Mouse (Mus musculus) heart, adult 11 months (tissue): ENCODE measurements at regions not wholly inside any gene's neighbourhood (a gene's known extent, or its start where the extent isn't known, plus 50 kb on each side); places are given as distances from the start of the nearest gene placed in this dataset.

Experiments used
- DNase-seq: peaks from one replicate; pipeline ENCODE4 v3.0.0; 2022

DNA sequence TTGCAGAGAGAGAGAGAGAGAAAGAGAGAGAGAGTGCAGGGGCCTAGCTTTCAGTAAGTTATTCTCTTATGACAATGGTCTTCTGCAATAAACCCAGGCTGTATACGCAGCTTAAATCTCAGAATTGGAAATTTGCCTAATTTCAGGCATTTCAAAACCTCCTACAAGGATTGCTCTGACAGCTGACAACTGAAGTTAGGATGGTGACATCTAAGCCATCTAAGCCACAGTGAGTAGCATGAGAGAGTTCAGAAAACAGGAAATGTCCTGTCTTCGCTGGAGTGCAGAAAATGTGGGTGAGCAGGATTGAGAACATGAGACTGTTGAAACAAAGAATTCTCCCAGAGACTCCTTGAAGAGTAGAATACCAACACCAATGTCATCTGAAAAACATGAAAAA is 56.8 kb downstream of the Fam110c start:
- peak; percentile 84 for DNase-seq

DNA sequence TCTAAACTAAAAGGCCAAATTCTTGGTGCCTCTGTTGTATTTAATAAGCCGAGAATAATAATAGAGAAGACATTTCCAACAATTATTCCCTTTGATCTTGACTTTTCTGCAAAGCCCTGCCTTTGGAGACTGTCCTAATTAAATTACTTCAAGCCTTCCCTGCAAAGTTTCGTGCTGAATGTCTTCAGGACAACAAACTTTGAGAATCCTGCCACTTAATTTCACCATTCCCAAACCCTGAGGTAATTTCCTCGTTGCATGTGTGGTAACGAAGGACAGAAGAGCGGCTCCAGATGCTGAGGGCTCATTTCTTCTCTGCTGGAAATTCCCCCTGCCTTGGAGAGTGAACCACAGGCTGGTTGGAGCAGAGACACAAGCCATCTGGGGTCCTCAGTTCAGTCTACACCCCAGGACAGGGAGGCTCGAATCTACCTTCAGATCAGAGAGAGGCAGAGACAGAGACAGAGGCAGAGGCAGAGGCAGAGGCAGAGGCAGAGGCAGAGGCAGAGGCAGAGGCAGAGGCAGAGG is 60.9 kb downstream of the Fam110c start:
- DNase-seq: peak; percentile 92

DNA sequence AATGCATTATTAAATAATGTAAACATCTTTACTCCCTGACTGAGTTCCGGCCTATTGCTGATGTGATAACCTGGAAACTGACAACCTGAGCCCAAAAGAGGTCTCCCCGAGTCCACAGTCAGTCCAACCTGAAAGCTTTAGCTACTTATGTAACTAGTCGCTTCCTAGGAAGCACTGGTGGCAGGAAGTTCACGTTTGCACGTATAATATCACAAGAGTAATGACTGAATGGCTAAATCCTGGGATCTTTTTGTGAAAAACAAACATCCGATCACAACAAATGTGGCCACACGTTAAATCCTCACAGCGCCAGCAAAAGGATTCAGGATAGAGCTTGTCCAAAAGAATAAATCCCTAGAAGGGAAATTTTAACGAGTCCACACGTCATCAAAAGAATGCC is 62.7 kb downstream of the Fam110c start:
- DNase-seq: peak; percentile 68

DNA sequence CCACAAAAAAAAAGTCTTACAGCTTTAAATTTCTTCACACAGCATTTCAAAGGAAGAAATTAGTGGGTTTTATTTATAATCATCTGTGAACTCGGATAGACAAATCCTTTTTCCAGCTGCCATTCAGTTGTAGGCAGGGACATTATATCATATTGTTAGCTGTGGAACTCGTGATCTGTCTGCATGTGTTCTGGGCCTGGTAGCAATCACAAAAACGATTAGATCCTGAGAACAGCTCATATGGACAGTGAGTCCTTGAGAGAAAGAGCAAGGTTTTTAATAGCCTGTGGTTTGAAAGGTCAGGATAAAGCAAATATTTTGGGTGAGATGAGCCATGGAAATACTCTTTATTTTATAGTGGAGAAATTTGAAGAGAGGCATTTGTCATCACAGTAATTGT is 63.2 kb downstream of the Fam110c start:
- peak; percentile 59 for DNase-seq

DNA sequence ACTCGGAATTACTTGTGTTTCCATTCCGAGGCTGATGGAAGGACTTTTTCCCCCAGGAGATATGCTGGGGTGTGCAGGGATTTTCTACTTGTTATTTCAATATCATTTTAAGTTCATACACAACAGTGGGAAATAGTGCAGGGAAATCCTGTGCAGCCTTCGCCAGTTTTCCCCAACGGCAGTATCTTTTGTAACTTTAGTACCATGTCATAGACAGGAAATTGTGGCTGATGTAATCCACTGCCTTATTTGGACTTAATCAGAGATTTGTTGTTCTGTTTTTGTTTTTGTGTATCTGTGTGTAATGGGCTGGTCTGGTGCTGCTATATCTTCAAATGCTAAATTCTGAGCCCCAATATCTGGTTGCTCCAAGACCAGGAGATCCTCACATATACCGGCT is 63.8 kb downstream of the Fam110c start:
- peak; percentile 91 for DNase-seq

DNA sequence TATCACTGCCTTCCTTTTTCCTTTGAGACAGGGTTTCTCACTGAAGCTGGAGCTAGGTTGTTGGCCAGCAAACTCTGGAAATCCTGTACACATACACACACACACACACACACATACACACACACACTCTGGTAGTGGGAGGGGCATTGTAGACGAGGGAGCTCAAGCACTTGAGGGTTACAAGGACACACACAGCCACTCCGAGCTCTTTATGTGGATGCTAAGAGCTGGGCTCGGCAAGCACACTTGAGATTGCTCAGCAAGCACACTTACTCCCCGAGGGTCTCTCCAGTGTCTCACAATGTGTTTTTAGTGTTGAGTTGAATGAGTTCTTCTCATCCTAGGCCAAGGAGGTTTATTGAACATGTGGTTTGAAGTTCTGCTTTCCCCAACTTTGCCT is 66.2 kb downstream of the Fam110c start:
- DNase-seq: peak; percentile 89

DNA sequence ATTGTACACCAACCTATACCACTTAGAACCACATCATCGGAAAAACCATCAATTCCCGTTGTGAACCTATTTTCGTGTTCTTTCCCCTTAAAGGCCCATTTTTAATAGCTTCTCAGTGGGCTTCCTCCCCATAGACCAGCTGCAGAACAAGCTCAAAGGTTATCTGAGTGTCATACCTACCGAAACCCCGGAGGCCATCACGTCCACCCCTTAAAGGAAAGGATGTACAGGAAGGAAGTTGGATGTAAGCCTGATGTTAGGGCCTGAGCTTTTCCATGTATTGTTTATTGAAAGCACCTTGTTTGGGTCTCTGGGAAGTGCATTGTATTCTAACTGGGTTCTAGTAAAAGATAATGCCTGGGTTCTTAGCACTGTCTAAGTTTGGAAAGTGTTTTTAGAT is 69.6 kb downstream of the Fam110c start:
- DNase-seq: peak; percentile 97

DNA sequence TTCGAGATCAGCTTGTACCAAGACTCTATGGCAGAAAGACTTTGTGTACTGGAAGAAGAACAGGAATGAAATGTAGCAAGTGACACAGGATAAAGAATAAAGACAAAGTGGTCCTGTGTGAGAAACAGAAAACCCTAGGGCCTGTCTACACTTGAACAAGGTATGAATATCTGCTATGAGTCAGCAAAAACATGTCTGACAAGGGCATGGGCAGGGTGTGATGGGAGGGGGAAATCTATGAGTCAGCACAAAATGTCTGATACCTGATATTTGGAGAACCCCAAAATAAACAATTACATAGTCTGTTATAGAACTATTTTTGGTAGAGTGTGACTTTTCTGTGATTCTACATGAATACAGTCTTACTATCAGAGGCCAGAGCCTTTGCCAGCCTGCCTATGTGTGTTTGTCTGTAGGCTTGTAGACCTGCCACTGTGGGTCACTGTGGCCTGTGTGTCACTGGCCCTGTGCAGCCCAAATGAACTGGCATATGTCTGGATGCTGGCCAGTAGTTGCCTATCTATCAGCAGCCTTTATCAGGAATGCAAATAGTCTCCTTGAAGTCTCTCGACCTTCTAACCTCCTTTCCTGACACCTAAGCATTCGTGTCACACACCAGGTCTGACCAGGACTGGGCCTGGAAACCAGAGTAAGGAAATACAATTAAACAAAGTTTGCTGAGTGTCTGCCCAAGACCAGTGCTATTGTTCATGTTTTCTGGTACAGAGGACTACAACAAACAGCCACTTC is 71.5 kb downstream of the Fam110c start:
- peak; percentile 95 for DNase-seq

DNA sequence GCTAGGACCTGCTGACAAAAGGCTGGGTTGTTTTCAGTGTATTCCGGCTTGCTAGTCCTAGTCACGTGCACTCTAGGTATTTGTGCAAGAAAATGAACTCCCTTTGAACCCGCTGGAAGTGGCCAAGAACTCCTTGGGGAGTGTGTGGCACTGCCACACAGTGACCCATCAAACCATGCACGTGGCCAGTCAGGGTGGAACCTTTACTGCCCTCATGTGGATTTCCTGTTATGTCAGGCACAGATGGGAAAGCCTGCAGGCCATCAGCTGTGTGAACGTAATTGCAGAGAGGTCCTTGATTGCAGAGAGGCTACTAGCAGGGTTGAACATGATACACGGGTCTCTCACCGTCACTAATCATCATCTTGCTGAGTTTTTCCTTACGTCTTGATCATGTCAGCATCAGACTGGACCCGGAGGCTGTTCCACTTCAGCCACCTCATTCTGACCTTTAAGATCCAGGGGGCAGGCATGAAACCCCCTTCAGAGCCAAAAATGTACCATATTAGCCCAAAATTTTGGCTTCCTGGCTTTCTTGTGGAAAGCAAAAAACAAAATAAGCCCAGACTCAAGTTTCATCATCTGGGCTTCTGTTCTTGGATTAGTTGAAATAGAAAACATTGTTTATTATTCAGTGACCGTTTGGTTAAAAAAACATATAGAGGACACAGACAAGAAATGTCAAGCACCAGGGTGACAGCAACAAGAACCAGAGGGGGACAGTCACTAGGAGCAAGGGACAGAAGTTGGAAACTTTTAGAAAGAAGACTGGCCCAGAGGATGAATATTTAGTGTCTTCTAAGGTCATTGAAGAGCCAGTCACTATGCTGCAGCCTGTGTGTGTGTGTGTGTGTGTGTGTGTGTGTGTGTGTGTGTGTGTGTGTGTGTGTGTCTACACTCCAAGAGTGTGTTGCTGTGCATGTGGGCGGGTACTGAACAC is 75.0 kb downstream of the Fam110c start:
- peak; percentile 92 for DNase-seq

DNA sequence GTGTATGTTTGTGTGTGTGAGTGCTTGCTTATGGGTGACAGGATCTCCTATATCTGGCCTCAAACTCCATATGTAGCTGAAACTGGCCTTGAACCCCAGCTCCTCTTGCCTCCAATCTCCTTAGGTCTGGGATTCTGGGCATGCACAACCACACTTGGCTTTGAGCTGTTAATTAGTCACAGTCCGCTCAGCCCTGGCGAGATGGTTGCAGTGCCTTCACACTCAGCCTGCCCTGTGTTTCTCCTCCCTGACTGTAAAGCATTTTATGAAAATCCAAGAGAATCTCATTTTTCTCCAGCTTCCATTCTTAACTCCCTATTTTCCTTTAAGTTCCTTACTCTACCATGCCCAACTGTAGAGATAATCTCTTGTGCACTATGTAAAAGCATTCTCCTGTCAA is 80.1 kb downstream of the Fam110c start:
- DNase-seq: peak; percentile 82

DNA sequence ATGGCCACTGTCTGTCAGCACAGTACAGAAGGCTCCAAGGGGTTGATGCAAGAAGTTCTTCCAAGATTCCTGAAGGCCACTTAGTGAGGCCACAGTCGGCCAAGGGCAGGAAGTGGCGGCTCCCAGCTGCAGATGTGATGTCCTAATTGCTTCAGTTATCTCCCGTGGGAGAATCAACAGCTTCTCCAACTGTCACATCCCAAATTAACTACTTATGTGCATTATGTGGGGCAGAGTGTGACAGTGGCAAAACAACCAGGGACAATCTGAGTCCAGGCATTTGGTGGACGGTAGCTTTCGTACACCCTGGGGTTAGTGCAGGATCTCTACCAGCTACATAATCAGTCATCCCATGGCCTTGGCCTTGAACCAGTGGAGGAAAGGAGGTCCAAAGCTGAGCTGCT is 80.9 kb downstream of the Fam110c start:
- DNase-seq: peak; percentile 97

DNA sequence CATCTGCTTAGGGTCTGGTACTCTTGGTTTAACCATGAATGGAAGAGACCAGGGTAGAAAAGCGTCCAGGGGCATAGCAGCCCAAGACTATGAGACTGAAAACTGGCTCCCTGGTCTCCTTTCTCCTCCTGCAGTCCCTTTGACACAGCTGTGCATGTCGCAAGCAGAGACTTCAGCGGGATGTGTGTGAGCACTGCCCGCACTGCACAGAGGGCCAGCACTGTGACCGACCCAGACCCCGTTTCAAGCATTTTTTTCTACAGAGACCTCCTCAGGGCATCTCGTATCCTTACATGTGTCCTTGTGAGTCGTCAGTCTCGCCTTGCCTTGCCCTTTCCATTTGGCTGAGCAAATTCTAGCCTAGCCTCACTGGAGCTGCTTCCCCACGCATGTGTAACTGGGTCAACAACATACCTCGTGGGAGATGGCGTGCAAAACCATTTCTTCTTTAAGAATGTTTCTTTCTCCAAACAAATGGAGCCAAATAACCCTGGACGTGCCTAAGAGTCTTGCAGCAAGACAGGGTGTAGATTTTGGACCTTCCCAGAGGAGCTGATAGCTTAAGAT is 82.6 kb downstream of the Fam110c start:
- peak; percentile 93 for DNase-seq

DNA sequence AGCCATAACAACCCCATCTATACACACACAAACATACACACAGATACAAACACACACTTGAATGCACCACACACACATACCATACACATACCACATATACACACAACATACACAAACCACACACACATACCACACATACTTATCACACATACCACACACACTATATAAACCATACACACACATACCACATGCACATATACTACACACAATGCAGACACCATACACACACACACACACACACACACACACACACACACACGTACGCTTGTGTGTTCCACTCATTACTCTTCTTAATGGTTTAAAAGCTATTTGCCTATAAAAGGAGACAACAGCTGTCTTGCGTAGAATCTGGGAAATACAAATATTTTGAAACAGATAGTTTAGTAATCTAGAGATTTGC is 83.1 kb upstream of the Gm6993 start:
- DNase-seq: no peak

DNA sequence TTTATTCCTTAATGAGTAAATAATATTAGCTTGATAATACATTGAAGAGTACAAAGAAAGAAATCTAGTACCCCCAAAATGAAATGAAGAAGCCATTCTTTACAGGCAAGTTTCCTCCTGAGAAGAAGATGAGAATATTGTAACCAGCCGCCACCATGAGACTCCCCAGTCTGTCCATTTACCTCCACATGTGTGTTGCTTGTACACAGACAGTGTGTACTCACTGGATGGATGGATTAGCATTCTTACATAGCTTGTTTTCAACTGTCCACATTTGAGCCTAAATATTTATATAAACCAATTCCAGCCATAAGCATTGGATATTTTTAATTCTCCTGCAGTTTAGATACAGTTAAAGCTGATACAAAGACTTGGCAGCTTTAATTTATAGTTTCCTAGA is 82.7 kb upstream of the Gm6993 start:
- DNase-seq: no peak

DNA sequence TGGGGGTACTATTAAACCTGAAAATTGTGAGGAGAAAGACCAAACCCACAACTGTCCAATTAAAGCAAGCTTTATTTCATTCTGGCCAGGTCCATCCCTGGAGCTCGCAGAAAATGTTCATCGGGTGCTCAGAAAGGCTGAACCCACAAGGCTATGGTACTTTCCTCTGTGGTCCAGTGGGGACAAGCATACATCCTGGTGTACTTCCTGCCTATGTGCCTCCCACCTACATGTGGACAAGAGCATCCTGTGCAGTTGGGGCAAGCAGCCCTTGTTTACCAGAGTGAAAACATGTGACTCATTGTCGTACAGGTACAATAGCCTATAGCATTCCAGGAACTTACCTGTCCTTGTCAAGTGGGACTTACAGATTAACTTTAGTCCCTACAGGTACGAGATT is 81.7 kb upstream of the Gm6993 start:
- peak; percentile 46 for DNase-seq

DNA sequence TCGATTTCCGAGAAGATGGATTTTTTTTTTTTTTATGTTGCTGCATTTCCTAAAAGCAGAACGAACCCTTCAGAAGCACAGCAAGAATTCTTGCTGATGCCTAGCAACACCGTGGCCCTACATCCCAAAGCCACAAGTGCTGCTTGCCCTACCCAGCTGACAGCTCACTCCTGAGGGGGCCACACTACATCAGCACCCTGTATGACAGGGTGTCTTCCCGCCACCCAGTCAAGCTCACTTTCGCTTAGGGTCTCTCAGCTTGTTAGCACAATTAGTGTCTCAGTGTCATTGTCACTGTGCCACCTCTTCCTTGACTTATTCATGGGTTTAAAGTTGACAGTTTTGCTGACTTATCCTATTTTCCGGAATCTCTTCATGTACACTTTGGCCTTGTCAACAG is 81.2 kb upstream of the Gm6993 start:
- peak; percentile 67 for DNase-seq

DNA sequence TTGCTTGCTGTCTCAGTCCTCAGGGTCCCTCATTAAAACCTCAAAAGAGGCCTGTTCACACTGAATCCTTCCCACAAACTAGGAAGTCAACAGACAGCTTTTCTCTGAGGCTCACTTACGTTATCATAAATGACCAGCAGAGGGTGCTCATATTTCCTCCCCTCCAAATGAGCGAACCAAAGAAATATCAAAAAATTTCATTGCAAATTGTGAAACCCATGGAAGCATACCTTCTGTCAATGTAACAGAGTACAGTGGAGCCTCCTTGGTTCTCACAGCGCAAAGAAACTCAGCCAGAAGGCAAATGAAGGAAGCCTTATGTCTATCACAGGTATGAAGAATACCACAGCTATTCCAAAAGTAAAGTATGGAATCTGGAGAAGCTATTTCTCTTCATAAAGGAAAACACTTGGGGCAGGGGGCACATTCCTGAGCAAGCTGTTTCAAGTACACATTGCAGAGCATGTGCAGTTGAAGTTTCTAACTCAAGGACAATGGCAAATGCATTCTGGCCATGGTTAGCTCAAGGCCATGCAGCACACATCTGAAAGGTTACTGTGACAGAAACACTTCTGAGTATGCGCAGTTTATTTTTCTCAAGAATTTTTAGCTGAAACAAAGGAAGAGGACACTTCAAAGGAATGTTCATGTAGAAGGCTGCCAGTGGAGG is 72.2 kb upstream of the Gm6993 start:
- peak; percentile 69 for DNase-seq

DNA sequence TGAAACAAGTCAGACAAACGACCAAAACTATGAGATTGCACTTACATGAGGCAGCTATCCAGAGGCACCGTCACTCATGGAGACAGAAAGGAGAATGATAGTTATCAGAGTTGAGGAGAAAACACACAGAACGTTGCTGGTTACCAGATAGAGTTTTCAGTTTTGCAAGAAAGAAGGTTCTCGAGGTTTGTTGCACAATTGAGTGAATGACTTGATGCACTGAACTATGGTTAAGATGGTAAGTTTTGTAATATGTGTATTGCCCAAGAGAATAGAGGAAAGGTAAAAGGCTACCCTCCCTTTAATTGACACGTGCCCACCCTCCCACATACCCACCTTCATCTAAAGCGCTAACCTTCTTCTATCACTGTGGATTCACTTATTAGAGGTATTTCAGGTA is 70.5 kb upstream of the Gm6993 start:
- peak; percentile 60 for DNase-seq

DNA sequence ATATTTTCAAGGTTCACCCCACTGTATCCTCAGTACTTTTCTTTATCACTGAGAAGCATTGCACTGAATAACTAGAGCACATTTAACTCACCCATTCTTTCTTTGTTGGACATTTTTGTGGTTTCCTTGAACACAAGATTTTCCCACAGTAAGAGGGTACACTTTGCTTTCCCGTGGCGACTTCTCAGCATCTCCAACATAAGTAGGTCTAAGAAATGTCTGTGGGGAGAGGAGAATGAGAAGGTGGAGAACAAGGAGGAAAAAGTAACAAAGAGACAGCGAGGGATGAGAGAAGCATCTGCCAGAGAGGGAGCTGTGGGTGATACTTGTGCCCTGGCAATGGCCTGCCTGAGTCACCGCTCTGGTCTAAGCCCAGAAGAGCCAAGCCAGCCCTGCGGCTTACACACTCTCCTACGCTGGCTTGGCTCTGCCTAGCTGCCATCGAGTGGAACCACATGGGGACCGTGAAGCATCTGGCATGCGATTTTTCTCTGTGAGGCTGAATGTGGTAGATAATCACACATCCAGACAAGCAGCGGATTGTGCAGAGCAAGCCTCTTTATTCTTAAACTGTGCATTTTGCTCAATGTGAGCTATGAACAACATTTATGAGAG is 69.9 kb upstream of the Gm6993 start:
- peak; percentile 96 for DNase-seq

DNA sequence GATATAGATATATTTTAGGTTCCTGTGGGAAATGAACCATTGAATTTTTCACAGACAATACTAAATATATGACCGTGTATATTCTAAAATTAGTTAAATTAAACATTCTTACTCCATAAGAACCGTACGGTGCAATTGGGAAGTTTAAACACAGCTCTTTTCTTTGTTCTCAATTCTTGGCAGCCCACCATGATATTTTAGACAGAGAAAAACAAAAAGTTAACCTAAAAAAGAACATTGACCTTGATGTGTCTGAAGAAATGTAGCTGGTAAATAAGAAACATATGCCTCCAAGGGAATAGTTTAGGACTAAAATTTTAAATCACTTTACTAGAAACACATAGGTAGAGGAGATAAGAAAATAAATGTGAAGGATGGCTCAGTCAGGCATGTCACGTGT is 68.6 kb upstream of the Gm6993 start:
- DNase-seq: no peak

DNA sequence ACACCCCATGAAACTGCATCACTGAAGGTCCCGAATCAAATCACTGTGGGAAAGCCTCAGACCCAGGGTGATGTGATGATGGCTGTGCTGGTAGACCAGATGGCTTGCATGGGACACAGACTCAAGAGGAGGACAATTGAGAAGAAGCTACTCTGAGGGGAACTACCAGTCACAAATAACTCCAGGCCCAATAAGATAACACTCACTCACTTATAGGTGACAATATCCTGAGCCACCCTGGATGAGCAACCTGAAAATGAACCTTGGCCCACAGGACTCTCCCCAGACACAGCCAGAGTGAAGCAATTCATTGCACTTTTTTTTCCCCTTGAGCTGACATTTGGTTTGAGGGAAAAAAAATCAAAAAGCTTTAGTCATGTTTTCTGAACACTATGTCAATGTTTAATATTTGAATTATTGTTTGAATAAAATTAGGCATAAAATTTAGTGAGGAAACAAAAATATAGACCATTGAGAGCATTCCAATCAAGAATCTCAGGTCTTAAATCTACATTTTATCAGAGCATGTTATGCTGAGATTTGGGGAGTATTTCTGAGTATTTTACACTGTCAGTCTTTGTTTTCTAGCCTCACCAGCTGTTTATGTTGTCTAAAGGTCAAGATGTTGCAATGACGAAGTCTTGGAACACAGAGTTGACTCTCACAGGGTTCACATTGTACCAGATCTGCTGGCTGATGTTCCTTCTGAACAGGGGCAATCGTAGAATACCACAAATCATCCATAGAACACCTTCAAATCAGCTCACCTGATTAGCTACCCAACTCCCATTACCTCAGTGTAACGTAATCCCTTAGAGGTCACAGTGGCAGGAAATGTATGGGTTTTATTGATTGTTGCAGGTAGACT is 67.9 kb upstream of the Gm6993 start:
- peak; percentile 91 for DNase-seq
